Mouse (Mus musculus): ENCODE data around the gene Atf6.

DNA sequence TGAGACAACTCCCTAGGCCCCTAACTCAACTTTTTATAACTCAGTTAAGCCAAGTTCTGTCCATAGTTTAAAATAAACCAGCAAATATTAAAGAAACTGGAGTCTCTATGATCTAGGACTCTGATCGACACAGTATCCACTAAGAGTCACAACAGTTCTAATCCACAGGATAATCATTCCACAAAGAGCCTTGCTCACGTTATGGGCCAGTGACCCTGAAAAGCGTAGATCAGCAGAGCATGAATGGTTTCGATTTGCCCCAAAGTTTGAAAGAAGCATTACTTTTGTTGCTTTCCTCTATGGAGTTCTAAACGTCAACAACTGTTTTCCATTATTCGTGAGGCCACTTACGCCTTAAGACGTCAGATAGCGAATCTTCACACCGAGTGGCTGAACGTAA, 62.9 kb downstream of the Atf6 start:
- TF ChIP-seq CTCF (IDR thresholded peaks at IDR 0.05; ENCODE audit: low read depth, low read length) (no peak), POLR2A (IDR thresholded peaks at IDR 0.05; ENCODE audit: borderline replicate concordance, low read depth, low read length) (no peak)
